Comparison of ENCODE assay signal across 11 mouse cellular contexts in the genomic region with DNA sequence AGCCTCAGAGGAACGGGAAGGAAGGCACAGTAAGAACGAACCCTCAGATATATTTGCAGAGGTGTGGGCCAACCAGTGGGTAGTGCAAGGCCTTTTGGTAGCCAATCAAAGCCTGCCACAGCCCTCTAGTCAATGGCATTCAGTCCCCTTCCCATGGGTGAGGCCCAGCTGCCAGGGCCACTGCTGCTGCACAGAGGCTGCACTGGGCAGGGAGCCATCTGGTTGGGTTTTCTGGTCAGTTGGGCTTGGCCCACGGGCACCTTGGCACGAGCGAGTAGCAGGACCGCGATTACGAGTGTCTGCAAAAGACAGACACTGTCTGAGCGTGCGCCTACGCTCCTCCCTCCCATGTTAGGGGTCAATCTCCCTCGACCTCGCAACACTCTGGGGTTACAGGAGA. TPM values are rescaled to one million over a fixed set of nuclear protein-coding genes. Genes with fewer than 3 reads are reported as not detected.
DNase-seq lines count a peak whose midpoint lies in the region; TF ChIP-seq lines count a peak whose summit lies in the region.
"Had no signal": no experiment of that assay in that cellular context is flagged by ENCODE, and none has a peak within 500 bp of the region (broad histone marks: within the 10 kb centered on the region; RNA-seq: fewer than 3 reads in every experiment).

No protein-coding gene starts in this region.

- no peak overlapping the region for H3K4me2 ChIP-seq in myocyte (ENCODE audit: low read depth)
- H3K4me2 ChIP-seq: embryonic facial prominence, embryonic 15.5 days; hindbrain, embryonic 13.5 days; midbrain, embryonic 12.5 days had no signal

- H3ac ChIP-seq in myocyte (ENCODE audit: control insufficient read depth, insufficient read length): no peak overlapping the region

- H3K4me3 ChIP-seq in myocyte: no peak overlapping the region
- H3K4me3 ChIP-seq: embryonic facial prominence, embryonic 15.5 days; hindbrain, embryonic 13.5 days; midbrain, embryonic 12.5 days had no signal

- no peak for TF ChIP-seq POLR2A in myocyte (IDR thresholded peaks at IDR 0.05; ENCODE audit: insufficient read length, low read depth)

- H3K27me3 ChIP-seq in myocyte (ENCODE audit: control insufficient read depth, insufficient read depth, insufficient read length): no peaks in the 10 kb centered on the region
- H3K27me3 ChIP-seq: embryonic facial prominence, embryonic 15.5 days; hindbrain, embryonic 13.5 days; midbrain, embryonic 12.5 days had no signal

- peaks cover 59% of the 10 kb centered on the region for H3K79me2 ChIP-seq in myocyte (ENCODE audit: control insufficient read depth, insufficient read depth)

- DNase-seq in cerebellum, postnatal 10 days: peak; percentile 87 to 90
- no peak for DNase-seq in cerebellum, adult 9-10 months
- peak; percentile 29 for DNase-seq in lung, postnatal 10 days
- DNase-seq in lung, postnatal 14 days: no peak
- DNase-seq in heart, adult 9 months (ENCODE audit: low spot score in 2 of 2): peak; percentile 50 to 53
- no peak for DNase-seq in lung, postnatal 25 days (ENCODE audit: low spot score)
- DNase-seq in urinary bladder, adult 2 months (ENCODE audit: low spot score): no peak

- peaks cover 16% of the 10 kb centered on the region for H3K36me3 ChIP-seq in myocyte (ENCODE audit: control insufficient read depth, insufficient read depth)

TF ChIP-seq in myocyte, 11 proteins besides CTCF, POLR2A, EP300 and RAD21:
- TF ChIP-seq MYOG (IDR thresholded peaks at IDR 0.05; ENCODE audit: control insufficient read depth in 1 of 3, insufficient read depth in 1 of 3, insufficient read length in 2 of 3, low read depth in 2 of 3) (peak in 2 of 3 experiments; percentile 67 to 77), SRF (IDR thresholded peaks at IDR 0.05; ENCODE audit: control insufficient read depth, insufficient read length, low read depth) (no peak), TCF3 (IDR thresholded peaks at IDR 0.05; ENCODE audit: insufficient read length, low read depth) (no peak), MYOD1 (IDR thresholded peaks at IDR 0.05; ENCODE audit: control insufficient read depth in 1 of 3, insufficient read length in 2 of 3, low read depth in 2 of 3) (peak in 2 of 3 experiments; percentile 42 to 70)
TF ChIP-seq in myocyte: peak in this region for 2.

RNA-seq across cellular contexts. Expression of a gene that starts 9.6 kb away (rescaled TPM):
- polyA plus RNA-seq in myocyte (2012; fragmentation: generic; extraction: Trizol): 51.6 TPM
- polyA plus RNA-seq in urinary bladder, adult 2 months (2012; rRNA removed): 12.3 and 22.9 TPM in 2 replicates

RNA-seq across cellular contexts. Expression of a gene that starts 14.5 kb away (rescaled TPM):
- polyA plus RNA-seq in myocyte (2012; fragmentation: generic; extraction: Trizol): 33.2 TPM
- 7.5 and 8.7 TPM in 2 replicates for polyA plus RNA-seq in urinary bladder, adult 2 months (2012; rRNA removed)

RNA-seq across cellular contexts. Expression of a gene that starts 35.8 kb away (rescaled TPM):
- 0.30 TPM for polyA plus RNA-seq in myocyte (2012; fragmentation: generic; extraction: Trizol)
- polyA plus RNA-seq in urinary bladder, adult 2 months (2012; rRNA removed): 2.3 and 3.6 TPM in 2 replicates

Comparison
In these comparisons a context has a peak if more than half of its experiments do, and no peak if none do; other contexts are left out.
1. DNase-seq: peak in cerebellum, postnatal 10 days (2 of 2), lung, postnatal 10 days (single experiment) and heart, adult 9 months (2 of 2); none in cerebellum, adult 9-10 months (single experiment), lung, postnatal 14 days (single experiment), lung, postnatal 25 days (single experiment) and urinary bladder, adult 2 months (single experiment).